Mouse (Mus musculus) 416B (cell line): ENCODE data around the gene Gm45753.
"Not testable (repeated sequence)": the region's sequence is repeated elsewhere in the genome, so short reads cannot be mapped to it uniquely, and the experiment has no call there.

Source experiments
- DNase-seq: peaks from one replicate; pipeline ENCODE4 v3.0.0; 2011; ENCODE audit warnings: low read depth

The Gm45753 gene

DNA sequence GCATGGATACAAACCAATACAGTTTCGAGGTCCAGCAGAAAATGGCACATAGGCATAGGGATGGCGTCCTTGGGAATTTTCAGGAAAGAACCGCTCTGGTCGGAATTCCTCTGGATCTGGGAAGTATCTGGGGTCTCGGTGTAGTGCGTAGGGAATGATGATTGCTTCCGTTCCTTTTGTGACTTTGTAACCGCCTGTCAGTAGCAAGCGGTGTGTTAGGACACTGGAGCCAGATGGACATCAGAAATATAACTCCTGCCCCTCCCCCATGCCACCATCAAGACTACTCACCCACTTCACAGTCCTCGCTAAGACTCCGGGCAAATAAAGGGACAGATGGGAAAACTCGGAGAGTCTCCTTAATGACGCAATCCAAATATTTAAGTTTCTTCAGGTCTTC is at the start of gene Gm45753:
Gene Gm45753 (minus strand): TSS at position 101 of the 400 bp plus-strand sequence.
- DNase-seq = no peak

DNA sequence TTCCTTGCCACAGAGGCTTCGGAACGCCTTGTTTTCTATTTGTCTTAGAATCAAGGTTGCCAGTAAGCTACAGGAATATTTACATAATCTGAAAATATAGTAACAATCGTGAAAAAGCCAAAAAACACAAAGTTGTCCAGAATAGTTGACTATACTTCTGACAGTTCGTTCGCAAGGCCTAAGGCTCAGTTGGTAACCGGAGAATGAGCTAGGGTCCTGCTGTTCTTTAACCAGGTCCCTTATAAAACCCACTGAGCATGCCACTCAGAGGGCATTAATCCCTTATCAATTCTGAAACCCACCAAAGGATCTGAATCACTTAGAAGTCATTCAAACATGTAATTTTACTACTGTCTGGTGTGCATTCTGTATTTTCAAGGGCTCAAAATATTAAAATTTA is 47.5 kb upstream of the Gm45753 start:
- no peak for DNase-seq

DNA sequence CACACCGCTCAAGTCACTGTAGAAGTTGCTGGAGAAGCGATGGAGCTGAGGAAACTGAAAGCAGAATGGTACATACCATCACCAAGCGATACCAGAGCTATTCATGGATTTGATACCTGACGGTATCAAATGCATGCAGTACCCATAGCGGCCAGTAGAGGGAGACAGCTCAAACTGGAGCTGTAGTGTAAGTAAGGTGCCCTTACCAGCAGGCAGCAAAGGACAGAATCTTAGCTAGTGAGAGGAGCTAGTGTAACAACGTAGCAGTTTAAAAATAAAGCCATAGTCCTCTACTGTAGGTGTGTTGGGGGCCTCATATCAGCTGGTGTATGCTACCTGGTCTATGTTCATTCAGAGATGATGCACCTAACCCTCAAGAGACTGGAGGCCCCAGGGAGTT is 36.8 kb upstream of the Gm45753 start:
- peak; percentile 53 for DNase-seq

DNA sequence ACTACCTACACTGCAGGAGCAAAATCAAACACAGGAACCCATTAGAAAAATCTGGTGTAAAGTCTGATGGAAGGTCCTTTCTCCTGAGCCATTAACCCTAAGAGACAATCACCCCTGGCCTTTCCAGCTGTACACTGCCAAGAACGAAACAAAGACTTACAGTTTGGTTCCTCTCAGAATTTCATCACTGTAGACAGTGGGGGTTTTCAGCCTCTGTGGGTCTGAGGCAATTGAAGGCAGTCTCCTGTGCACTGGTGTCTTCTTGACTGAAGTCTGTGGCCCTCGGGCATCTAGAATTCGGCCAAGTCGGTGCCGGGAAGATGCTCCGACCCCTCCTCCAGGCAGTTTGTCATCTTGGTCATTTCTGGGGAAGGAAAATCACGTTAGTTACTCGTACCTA is 36.0 kb upstream of the Gm45753 start:
- no peak for DNase-seq

DNA sequence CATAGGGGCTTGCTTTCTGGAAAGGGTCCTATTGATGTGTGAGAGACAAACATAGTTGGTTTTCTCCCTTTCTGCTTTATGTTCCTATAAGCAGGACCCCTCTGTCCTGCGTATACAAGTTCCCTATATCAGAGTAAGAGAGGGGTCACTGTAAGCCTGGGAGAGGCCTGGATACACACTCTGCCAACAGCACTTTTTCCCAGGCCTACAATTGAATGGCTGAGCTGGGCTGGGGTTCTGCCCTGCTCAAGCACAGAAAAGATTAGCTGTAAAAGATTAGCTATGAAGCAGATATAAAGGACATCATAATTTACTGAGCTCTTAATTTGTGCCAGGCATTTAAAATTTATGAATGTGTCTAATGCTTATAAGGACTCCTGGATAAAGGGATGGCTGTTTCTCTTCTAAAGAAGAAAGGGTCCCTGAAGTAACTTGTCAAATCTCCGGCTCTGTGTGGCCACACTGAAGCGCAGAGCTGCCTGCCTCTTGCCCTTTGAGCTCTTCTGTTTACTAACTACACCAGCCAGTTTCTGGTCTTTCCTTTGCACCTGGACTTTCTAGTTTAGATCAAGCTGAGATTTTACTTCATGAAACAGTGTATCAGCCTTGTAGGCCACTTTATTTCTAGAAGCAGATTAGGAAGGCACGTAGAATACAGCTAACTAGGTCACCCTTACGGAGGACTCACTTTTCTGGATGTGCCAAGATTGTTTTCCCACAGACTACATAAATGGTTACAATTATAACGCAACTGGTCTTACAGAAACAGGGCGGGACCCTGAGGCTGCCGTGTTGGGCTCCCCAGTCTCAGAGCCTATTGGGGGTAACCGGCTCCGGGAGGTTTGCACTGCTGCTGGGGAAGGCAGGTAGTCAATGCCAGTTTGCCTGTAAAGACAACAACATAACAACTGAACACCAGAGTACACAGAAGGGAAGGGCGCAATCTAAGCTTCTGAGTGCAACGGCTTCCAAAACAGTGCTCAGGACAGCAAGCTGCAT is 33.7 kb upstream of the Gm45753 start:
- DNase-seq = no peak

DNA sequence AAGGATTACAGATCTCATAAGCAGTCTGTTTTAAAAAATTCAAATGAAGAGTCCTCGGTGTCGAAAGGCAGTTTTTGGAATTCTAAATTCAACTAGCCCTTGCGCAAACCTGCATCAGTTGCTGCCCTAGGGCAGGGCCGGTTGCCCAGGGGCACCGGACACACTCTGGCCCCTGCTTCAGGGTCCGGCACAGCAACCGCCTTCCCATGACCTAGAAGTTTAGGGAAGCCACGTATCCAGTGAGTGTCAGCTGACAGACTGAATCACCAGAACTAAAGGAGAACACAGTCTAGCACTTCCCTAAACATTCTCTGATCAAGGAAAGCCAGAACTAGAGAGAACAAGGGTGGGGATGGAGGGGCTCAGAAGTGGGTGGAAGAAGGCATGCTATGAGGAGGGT is 25.2 kb upstream of the Gm45753 start:
- DNase-seq = no peak

DNA sequence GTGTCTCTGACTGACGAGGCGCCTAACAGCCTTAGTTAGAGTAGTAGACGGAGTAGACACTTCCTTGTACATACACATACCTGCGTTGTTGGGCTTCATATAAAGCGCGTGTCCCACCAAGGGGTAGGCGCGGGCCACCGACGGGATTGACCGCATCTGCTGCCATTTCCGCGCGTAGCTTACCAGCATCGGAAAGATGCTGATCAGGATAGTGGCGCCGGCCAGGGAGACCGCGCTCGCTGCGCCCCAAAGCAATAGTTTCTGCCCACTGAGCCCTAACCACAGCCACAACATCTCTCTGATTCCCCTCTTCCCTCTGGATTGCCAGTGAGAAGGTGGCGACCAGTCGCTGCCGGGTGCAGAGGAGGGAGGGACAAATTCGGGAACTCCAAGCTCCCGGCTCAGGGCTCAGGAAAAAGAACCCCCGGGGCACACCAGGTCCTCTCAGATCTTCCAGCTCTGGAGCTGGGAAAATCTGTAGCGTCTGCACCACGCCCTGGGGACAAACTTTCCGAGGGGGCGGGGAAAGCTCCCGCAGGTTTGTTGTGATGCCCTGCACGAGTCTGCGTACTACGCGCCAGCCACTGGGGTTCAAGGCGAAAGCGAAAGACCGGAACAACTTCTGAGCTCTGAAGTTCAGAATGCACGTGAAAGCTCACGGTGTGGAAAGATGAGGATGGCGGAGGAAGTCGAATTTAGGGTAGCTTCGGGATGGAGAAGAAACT is 24.6 kb upstream of the Gm45753 start, which contains the start of gene Cyp4v3:
Gene Cyp4v3 (minus strand): TSS at position 532 of the 725 bp plus-strand sequence.
- DNase-seq = no peak

DNA sequence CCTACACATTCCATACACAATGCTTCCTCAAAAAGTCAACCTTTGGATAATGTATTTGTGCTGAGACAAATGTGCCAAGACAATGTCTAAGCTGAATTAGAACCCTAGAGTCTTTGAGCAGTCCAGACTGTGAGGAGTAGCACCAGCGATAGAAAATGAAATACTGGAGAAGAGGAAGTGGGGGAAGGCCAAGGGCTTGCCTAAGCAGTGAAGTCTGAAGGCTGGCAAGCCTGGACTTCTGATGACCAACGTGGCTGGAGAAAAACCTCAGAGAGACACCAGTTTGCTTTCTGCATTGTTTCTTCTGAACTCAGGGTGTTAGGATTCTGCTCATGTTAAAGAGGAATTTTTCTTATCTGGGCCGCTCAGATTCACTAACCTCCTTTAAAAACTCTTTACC is 22.6 kb upstream of the Gm45753 start:
- DNase-seq = no peak

DNA sequence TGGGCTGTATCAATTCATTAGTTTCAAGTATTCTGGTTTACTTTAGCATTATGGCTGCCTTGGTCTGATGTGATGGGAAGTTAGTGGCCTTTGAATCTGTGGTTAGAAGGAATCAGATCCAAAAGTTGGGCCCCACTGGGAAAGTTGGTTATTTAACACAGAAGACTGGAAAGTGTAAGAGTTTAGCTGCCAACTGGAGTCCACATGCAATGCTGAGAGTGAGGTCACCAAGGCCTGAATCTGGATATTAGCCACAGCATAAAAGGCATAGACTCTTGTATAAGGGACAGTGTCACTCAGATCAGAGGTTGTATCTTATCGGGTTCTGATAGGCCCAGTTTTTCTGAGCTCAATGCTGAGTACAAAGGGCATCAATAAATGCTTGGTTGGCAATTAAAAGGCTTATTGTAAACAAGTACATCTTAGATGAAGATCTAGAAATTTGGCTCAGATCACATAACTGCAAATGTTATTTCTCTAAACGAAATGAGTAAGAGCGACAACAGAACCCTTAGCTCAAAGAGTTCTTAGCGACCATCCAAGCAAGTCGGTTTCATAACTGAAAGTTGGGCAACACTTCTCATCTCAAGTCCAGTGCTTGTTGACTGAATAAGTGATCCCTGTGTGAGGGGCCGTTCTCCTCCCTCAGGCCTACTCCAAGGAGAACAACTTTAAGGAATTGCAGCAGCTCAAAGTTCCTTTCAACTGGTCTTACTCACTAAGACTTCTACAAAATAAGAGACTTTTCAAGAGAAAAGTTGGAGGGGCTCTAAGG is 21.1 kb upstream of the Gm45753 start:
- no peak for DNase-seq

DNA sequence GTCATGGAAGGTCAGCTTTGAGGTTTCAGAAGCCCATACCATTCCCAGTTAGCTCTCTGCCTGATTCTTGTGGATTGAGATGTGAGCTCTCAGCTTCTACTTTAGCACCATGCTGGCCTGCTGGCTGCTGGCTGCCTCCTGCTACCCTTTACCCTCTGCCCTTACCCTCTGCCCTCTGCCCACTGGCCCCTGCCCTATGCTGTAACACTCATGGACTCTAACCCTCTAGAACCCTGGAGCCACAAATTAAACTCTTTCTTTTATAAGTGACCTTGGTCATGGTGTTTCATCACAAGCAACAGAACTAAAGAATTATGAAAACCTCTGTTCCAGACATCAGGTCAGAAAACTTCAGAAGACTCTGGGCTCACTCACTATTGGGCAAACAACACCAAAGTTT is 18.8 kb upstream of the Gm45753 start:
- DNase-seq = not testable (repeated sequence)

DNA sequence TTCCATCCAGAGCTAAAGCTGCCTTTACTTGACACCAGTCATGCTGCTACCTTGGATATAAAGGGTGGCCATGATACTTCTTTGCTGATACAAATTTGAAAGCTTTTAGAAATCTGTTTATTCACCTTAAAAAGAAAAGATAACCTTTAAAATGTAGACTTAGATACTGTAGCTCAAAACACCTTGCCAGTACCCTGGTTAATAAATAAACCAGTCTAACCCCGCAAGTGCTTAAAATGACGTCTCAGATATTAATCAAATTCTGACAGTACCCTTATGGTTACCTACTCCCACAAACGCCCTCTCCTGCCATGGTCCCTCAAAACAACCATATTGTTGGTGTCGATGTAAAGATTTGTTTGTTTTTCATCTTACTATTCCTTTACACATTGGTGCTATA is 15.9 kb upstream of the Gm45753 start:
- no peak for DNase-seq

DNA sequence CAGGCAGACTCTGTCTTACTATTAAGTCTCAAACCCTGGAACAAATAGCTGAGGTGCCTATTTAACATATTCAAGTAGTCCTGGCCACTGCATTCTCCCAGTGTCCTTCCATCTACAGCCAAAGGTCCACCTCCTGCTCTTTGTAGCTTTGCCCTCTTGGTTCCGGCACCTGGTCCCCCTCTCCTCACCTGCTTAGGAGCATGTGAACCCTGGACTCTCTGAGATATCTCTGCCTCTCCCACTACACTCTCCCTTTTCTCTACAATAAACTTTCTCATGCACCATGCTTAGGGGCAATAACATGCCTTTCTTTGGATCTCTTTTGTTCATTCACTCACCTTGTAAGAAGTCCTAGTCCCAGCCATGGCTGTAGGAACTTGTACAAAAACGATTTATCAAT is 13.1 kb upstream of the Gm45753 start:
- no peak for DNase-seq

DNA sequence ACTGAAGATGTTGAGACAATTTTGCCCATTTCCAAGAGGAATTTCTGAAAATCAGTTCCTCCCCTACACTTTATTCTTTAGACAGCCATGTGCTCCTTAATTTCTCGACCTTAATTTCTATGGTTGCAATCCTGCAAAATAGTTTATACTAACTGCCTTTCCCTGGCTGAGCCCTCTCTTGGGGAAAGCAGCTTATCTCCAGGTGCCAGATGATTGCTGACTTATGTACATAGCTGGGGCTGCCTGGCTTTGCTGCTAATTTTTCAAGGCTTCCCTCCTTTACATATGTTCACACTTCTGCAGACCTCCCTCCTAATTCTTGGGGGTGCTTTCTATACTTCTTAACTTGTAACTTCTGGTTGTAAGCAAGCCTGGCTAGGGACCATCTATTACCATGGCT is 12.7 kb upstream of the Gm45753 start:
- DNase-seq = no peak

DNA sequence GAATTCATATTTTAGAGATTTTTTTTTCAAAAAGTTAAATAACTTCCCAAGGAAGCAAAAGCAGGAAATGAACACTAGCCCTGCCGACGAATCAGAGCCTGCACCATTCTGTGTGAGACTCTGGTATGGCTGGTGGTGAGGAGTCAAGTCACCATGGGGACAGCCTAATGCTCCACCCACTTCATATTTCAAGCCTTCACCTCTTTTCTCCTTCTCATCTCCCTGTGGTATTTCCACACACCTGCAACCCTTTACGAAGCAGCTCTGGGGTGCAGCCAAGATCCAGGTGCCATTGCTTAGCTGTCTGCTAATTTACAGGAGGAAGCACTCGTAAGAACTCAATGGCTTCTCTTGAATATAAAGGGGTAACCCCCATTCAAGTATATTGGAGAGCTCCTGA is 2.7 kb upstream of the Gm45753 start:
- no peak for DNase-seq

DNA sequence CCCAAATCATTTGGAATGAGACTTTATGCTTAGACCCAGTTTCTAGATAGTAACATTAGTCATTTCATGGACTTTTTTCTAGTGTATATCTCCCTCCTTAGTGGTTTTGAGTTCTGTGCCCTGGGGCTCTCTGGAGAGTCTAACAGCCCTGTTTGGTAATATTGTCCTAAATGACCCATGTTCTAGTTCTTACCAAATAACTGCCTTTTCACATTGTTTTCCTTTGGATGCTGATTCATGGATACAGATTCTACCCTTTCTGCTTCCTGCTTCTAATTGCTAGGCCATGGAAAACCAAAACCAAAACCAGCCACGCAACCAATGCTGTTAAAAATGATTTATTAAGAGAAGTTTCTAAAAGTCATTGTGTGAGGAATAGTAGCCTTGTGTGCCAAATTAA is 2.8 kb downstream of the Gm45753 start:
- DNase-seq = no peak

DNA sequence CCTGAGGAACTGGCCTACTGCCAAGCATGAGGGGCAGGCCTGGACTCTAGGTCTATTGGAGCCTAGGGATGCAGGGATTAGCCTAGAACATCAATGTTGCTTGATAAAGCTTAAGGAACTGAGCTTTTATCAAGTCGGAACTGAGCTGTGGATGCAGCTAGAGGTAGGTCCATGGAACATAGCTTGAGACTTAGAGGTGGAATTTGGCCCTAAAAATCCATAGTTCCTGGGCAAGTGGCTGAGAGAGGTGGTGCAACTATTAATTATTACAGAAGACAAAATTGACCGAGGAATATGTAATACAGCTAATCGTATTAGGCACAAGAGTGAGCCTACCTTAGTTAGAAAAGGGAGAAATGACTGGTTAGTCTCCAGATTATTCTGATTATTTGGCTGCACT is 3.9 kb downstream of the Gm45753 start:
- no peak for DNase-seq

DNA sequence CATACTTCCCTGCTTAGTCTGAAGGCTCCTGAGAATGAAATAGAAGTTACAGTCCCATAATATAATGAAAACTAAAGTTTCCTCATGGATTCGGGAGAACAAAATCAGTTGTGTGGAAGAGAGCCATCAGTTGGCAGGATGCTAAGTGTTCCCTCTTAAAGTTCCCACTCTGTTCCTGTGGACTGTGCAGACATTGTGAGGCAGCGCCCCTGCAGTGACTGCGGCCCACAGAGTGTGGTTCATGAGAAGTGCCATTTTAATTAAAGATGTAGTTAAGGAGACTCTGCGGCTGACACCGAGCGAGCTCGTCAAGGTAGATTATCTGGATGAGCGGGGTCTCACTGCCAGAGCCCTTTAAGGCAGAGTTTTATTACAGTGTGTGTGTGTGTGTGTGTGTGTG is 5.9 kb downstream of the Gm45753 start:
- DNase-seq = no peak

DNA sequence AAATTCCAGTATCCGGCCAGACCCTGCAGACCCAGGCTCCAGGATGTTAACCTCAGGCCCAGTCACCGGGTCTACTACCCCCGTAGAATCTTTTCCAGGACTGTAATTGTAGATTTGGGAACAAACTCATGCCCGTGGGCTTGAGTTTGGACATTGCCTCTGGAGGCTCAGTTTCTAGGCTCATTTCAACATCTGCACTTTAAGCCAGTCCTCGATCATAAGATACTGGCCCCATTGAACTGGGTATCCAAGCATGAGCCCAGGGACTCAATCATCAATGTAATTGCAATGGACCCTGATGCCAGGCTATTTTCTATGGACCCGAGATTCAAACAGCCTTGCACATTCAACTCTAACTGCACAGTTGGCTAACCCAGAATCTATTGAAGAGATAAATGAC is 13.0 kb downstream of the Gm45753 start:
- no peak for DNase-seq

DNA sequence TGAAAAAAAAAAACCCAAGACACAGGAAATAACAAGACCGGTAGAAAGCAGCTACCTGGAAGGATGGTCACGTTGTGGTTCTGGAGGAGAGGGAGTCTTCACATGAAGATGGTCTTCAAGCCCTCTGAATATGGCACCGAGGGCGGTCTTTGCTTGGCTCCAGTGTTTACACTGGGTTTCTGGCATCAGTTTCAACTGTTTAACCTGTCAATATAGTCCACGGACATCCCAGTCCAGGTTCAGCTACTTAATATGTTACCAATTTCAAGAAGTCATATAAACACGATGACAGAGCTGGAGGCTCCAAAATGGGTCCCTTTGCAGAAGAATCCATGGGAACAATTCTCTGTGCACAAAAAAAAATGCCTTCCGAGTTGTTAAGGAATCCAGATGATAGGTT is 13.6 kb downstream of the Gm45753 start, which contains the start of gene Klkb1:
Gene Klkb1 (minus strand): TSS at position 173 of the 400 bp plus-strand sequence.
- DNase-seq = no peak

DNA sequence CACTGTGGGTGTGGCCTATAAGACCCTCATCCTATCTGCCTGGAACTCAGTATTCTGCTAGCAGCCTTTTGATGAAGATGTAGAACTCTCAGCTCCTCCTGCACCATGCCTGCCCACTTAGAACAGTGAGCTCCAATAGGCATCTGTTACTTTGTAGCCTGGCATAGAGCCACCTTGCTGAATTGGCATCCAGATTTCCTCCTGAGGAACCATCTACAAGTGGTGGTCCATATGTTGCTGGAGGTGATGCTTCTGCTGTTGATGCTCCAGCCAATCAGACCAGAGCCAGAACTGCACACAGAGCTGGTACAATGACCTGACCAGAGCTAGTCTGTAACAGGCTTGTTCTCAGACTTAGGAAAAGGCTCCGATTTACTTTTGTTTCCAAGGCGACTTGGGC is 16.5 kb downstream of the Gm45753 start:
- DNase-seq = no peak

DNA sequence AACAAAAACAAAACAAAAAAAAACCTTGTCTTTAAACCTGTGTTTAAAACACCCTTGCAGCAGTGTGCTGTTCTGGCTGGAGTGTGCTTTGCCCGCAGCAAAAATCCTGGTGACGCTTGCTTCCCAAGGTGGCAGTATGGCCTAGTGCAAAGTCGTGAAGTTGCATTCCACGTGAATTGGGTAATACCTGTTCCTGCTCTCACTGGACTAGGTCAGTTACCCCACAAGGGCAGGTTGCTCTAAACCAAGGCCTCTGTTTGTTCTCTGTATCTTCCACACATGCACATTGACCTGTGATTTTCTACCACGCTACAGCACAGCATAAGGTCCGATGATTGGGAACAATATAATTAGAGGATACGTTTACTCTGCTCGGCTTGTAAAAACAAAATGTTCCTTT is 26.6 kb downstream of the Gm45753 start:
- no peak for DNase-seq

DNA sequence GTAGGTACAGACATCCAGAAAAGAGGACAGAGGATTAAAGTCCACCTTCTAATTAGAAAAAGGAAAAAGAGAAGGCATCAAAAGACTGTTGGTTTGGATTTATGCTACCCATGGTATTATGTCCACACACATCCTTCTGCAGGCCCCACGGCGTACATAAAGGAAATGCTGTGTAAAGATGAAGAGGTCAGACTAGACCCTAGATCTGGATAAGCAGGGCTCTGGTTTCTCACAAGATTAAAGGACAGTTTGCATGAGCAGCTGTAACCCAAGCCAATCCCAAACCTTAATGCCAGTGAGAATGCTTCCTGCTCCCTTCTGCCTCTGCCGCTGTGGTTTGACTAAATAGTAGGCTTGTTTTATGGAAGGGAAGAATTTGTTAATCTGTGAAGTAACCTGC is 30.8 kb downstream of the Gm45753 start:
- DNase-seq = no peak
